Mouse (Mus musculus) ES-E14 (cell line): Measurements from ENCODE around the gene Itga11.

ENCODE experiments used
- CHD2 ChIP-seq: IDR thresholded peaks from 2 replicates; pipeline ENCODE4 v1.6.1; 2014; ENCODE audit warnings: mild to moderate bottlenecking, low read depth, low read length, inconsistent platforms
- ZC3H11A ChIP-seq: IDR thresholded peaks from 2 replicates; pipeline ENCODE4 v1.6.1; 2012; ENCODE audit warnings: low read depth, mild to moderate bottlenecking, inconsistent platforms, low read length, borderline replicate concordance

- TF ChIP-seq CHD2 = no peak
- peak; percentile 22; the same call in 1 of the 2 replicates for TF ChIP-seq ZC3H11A
Measured at GRCm38 (mm10) chr9:62821811-62822210, 144.2 kb downstream of the Itga11 start.
